Mouse (Mus musculus) neural tube, embryonic 13.5 days (tissue): ENCODE data around the gene Entpd6. TPM values are rescaled to one million over a fixed set of nuclear protein-coding genes. Genes with fewer than 3 reads are reported as not detected.

Experiments used
- ATAC-seq: fragments of 200-750 bp; cut with Nextera tagmentation; 2 replicates; pipeline ENCODE4 v1.8.0; 2017; ENCODE audit warnings: low read depth, mild to moderate bottlenecking, moderate TSS enrichment, moderate library complexity
- H3K27ac ChIP-seq: fragments of 300-500 bp; sonication (generic); replicated peaks from 2 replicates; pipeline ENCODE4 v1.5.1; 2015; ENCODE audit warnings: moderate library complexity, mild to moderate bottlenecking, inconsistent platforms
- H3K27me3 ChIP-seq: fragments of 300-500 bp; sonication (generic); 2 replicates; pipeline ENCODE4 v1.6.1; 2015; ENCODE audit warnings: mild to moderate bottlenecking, inconsistent platforms
- H3K36me3 ChIP-seq: fragments of 300-500 bp; sonication (generic); 2 replicates; pipeline ENCODE4 v1.6.1; 2015; ENCODE audit warnings: mild to moderate bottlenecking, inconsistent platforms
- H3K4me1 ChIP-seq: fragments of 300-500 bp; sonication (generic); replicated peaks from 2 replicates; pipeline ENCODE4 v1.6.1; 2015; ENCODE audit warnings: inconsistent platforms
- H3K4me2 ChIP-seq: fragments of 300-500 bp; sonication (generic); 2 replicates; pipeline ENCODE4 v1.6.1; 2015; ENCODE audit warnings: inconsistent platforms, mild to moderate bottlenecking, moderate library complexity
- H3K4me3 ChIP-seq: fragments of 300-500 bp; sonication (generic); 2 replicates; pipeline ENCODE4 v1.5.1; 2015; ENCODE audit warnings: mild to moderate bottlenecking, inconsistent platforms
- H3K9ac ChIP-seq: fragments of 300-500 bp; sonication (generic); 2 replicates; pipeline ENCODE4 v1.6.1; 2015; ENCODE audit warnings: moderate library complexity, mild to moderate bottlenecking, inconsistent platforms
- H3K9me3 ChIP-seq: fragments of 300-500 bp; sonication (generic); 2 replicates; pipeline ENCODE4 v1.6.1; 2016; ENCODE audit warnings: inconsistent platforms
- WGBS: fragments of 180-500 bp; shearing (Covaris S2); methylation state at CpG from one replicate; pipeline ENCODE4 v1.1.7; 2015; 5-methylcytosine and 5-hydroxymethylcytosine counted together
- polyA plus RNA-seq: library from polyadenylated mRNA; unstranded; fragments of >200 nt; fragmentation: Nextera tagmentation; extraction: Ambion mirVana; gene quantifications from 2 replicates; pipeline ENCODE4 v1.2.1, GENCODE M21; 2015

The Entpd6 gene
- polyA plus RNA-seq, 1 experiment from 2014 or later: 47.0 TPM

DNA sequence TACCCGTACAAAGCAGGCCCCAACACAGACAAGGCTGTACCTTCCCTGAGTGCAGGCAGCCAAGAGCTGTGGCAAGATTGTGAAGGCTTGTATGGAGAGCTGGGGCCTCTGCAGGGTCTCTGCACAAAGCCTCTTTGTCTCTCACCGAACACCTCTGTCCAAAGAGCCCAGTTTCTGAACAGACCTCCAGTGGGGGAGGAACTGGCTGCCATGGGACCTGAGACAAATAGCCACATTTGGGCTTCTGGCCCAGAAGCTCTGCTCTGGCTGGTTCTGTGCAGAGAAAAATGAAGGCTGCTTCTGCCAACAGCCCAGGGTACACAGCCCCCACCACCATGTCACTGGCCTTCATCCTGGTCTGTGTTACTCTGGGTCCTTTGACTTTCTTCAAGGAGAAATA, 16.8 kb downstream of the Entpd6 start:
- H3K4me2 ChIP-seq: no peak overlapping the region
- ATAC-seq: peak; percentile 83
- no peak overlapping the region for H3K4me3 ChIP-seq
- peaks cover 90% of the 10 kb centered on the region for H3K36me3 ChIP-seq
- H3K27me3 ChIP-seq: no peaks in the 10 kb centered on the region
- H3K9me3 ChIP-seq: no peaks in the 10 kb centered on the region
- H3K4me1 ChIP-seq: peaks cover 16% of the 10 kb centered on the region
- no peak overlapping the region for H3K9ac ChIP-seq
- WGBS: 42% methylated on average over 2 of the region's 2 CpGs
- H3K27ac ChIP-seq: peak overlapping the region; percentile 68

DNA sequence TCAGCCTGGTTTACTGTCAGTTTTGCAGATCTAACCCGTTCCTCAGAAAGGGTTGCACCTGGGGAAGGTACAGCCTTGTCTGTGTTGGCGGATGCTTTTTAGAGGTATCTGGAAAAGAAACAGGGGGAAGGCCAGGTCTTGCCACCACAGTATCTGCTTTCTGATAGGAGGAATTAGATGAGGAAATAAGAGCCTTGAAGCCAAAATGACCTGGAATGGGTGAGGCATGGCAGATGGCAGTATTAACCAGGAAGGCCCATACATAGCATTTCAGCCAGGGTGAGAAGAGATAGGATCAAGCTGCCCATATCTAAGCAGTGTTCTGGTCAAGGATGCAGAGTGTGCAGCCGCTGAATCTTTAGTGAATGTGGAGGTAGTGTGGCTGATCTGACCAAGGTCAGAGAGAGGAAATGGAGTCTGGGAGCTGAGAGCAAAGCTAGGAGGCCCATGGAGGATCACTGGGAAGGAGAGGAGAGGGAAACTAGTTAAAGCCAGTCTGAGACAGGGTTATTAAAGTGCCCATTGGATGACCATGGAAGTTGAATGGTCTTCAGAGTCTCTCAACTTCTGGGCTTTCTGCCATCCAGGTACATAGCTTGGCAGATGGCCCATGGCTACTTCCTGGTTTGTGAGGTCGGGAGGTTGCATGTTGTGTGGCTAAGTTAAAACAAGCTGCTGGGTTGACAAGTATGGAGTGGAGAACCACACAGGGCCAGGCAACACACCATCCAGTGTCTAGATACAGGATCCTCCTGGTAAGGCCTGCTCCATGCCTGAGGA, 17.4 kb downstream of the Entpd6 start:
- Histone ChIP-seq H3K4me2 (no peak overlapping the region), H3K36me3 (peaks cover 90% of the 10 kb centered on the region), H3K27me3 (no peaks in the 10 kb centered on the region), H3K4me1 (peaks cover 23% of the 10 kb centered on the region), H3K4me3 (no peak overlapping the region), H3K9me3 (no peaks in the 10 kb centered on the region), H3K27ac (peak overlapping the region; percentile 68), H3K9ac (no peak overlapping the region)
- WGBS: 88% methylated on average over 4 of the region's 4 CpGs
- ATAC-seq: no peak

DNA sequence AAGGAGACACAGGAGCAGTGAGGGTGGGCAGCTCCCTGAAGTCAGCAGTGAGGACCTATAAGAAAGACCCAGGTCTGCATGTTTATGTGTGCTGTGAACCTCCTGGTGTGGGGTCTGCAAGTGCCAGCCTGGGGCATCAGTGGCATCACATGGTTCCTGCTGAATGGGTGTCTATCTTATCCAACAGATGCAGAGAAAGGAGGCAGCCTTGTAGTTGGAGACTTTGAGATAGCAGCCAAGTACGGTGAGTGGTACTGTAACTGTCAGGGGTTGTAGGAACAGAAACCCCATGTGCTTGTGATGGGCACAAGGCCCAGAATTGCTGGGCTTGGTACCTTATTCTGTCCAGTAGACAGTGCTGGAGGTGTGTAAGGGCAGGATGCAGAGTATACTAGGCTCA, 19.8 kb downstream of the Entpd6 start:
- ATAC-seq: no peak
- H3K4me2 ChIP-seq: no peak overlapping the region
- H3K9ac ChIP-seq: no peak overlapping the region
- no peaks in the 10 kb centered on the region for H3K27me3 ChIP-seq
- 97% methylated on average over 1 of the region's 1 CpGs for WGBS
- no peaks in the 10 kb centered on the region for H3K9me3 ChIP-seq
- H3K4me1 ChIP-seq: peaks cover 32% of the 10 kb centered on the region
- H3K4me3 ChIP-seq: no peak overlapping the region
- H3K27ac ChIP-seq: no peak overlapping the region
- peaks cover 71% of the 10 kb centered on the region for H3K36me3 ChIP-seq

DNA sequence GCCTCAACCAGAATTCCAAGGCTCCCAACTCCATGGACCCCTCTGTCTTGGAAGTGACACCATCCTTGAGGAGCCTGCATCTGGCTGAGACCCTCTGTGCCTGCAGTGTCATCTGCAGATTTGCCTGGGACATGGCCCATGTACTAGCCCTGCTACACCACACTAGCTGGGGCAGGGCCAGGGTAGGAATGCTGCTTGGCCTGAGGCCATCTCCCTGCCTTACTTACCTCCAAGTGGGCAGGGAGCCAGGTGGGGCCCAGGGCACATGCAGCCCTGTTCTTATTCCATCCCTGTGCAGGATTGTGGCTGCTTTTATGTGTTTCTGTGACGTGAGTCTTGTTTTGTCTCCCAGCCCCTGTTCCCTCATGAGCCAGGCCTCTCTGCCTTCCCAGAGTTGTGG, 21.9 kb downstream of the Entpd6 start:
- H3K4me2 ChIP-seq: no peak overlapping the region
- H3K27me3 ChIP-seq: no peaks in the 10 kb centered on the region
- peaks cover 29% of the 10 kb centered on the region for H3K4me1 ChIP-seq
- H3K27ac ChIP-seq: peak overlapping the region; percentile 62
- peaks cover 52% of the 10 kb centered on the region for H3K36me3 ChIP-seq
- ATAC-seq: peak; percentile 64; the same call in 1 of the 2 replicates
- H3K4me3 ChIP-seq: no peak overlapping the region
- WGBS: 48% methylated on average over 1 of the region's 1 CpGs
- H3K9ac ChIP-seq: 0 out of 2 replicates have a peak overlapping the region, but pooled peaks have one; percentile 1
- no peaks in the 10 kb centered on the region for H3K9me3 ChIP-seq

DNA sequence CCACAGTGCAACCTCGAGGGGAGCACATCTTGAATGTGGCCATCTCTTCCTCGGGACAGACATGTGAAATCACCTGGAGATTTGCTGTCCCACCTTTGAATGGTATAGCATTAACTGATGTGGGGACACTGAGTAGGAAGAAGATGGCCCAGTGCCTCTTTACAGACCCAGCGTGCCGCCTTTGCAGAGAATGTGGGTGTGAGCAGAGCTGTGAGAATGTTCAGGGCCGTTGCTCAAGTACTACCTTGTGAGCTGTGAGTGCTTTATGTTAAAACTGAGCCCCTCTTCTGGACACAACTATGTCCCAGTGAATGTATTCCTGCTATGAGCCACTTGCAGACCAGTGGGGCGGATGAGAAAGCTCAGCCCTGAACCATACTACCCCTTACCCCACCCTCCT, 22.3 kb downstream of the Entpd6 start:
- ATAC-seq: no peak
- peaks cover 47% of the 10 kb centered on the region for H3K36me3 ChIP-seq

DNA sequence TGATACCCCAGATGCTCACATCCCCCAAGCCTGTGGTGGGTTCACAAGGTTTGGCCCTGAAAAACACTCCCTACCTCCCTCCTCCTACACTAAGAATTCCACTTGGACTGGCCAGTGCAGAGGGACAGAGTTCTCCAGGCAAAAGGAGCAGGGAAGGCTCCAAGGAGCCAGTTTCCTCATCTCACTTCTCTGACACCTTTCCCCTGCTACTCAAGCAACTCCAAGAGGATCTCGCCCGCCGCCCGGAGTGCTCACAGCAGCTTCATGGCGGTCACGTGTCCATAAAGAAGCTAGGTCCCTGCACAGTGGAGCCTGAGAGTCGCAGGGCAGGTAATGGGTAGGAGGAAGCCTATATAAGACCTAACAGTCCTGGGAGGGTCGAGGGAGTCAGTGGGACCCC, 23.2 kb downstream of the Entpd6 start:
- H3K4me2 ChIP-seq: no peak overlapping the region
- H3K27me3 ChIP-seq: no peaks in the 10 kb centered on the region
- peaks cover 39% of the 10 kb centered on the region for H3K36me3 ChIP-seq
- no peak overlapping the region for H3K27ac ChIP-seq
- no peaks in the 10 kb centered on the region for H3K9me3 ChIP-seq
- H3K4me1 ChIP-seq: peaks cover 27% of the 10 kb centered on the region
- WGBS: 87% methylated on average over 8 of the region's 8 CpGs
- no peak overlapping the region for H3K9ac ChIP-seq
- no peak for ATAC-seq
- H3K4me3 ChIP-seq: no peak overlapping the region

More for the DNA sequence above, 22.3 kb downstream of the Entpd6 start:
- no peaks in the 10 kb centered on the region for H3K27me3 ChIP-seq
- no peak overlapping the region for H3K9ac ChIP-seq
- H3K27ac ChIP-seq: peak overlapping the region; percentile 62
- 85% methylated on average over 6 of the region's 6 CpGs for WGBS
- H3K4me1 ChIP-seq: peaks cover 29% of the 10 kb centered on the region
- H3K4me3 ChIP-seq: no peak overlapping the region
- no peaks in the 10 kb centered on the region for H3K9me3 ChIP-seq
- no peak overlapping the region for H3K4me2 ChIP-seq

DNA sequence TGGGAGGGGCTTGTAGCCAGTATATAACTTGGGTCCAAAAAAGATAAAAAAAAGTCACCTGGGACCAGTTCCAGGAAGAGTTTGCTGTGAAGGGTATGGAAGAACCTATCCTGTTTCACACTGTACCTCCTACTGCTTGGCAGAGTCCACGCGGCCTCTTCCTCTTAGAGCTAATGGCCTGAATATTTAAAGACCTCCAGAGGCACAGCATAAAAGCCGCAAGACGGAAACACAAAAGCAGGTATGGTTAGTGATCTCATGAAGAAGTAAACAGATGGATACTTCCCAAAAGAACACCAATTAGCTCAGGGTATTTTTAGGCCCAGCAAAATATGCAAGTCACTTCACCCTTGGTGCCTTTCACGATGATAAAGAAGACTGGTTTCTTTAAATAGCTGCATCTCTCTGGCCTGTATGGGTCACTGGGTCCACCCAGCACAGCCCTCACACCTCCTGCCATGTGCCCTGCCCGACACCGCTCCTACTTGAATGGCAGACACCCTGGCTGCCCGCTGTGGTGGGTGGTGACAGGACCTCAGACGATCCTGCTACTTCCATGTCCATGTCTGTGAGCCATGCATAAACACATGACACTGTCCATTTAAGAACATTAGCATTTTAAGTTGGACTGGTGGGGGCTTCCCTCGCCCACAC, 23.8 kb downstream of the Entpd6 start:
- ATAC-seq: no peak
- Histone ChIP-seq H3K4me2 (no peak overlapping the region), H3K4me1 (peaks cover 27% of the 10 kb centered on the region), H3K27ac (no peak overlapping the region), H3K9ac (no peak overlapping the region), H3K9me3 (no peaks in the 10 kb centered on the region), H3K4me3 (no peak overlapping the region), H3K27me3 (no peaks in the 10 kb centered on the region), H3K36me3 (peaks cover 36% of the 10 kb centered on the region)
- WGBS: 73% methylated on average over 10 of the region's 10 CpGs

DNA sequence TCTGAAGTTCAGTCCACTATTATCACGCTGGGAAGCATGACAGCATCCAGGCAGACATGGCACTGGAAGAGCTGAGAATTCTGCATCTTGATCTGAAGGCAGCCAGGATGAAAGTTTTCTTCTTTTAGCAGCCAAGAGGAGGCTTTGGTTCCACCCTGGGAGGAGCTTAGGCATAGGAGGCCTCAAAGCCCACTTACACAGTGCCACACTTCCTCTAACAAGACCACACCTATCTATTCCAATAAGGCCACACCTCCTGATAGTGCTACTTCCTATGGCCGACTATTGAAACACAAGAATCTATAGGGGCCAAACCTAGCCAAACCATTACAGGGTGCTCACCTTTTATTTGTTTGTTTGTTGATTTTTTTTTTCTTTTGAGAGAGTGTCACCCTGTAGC, 34.0 kb downstream of the Entpd6 start:
- 86% methylated on average over 2 of the region's 2 CpGs for WGBS
- no peaks in the 10 kb centered on the region for H3K36me3 ChIP-seq
- no peaks in the 10 kb centered on the region for H3K9me3 ChIP-seq
- H3K4me1 ChIP-seq: peaks cover 12% of the 10 kb centered on the region
- H3K4me3 ChIP-seq: no peak overlapping the region
- no peak overlapping the region for H3K4me2 ChIP-seq
- H3K27me3 ChIP-seq: peaks cover 5% of the 10 kb centered on the region; the same call in 1 of the 2 replicates
- H3K27ac ChIP-seq: no peak overlapping the region
- no peak overlapping the region for H3K9ac ChIP-seq
- no peak for ATAC-seq

DNA sequence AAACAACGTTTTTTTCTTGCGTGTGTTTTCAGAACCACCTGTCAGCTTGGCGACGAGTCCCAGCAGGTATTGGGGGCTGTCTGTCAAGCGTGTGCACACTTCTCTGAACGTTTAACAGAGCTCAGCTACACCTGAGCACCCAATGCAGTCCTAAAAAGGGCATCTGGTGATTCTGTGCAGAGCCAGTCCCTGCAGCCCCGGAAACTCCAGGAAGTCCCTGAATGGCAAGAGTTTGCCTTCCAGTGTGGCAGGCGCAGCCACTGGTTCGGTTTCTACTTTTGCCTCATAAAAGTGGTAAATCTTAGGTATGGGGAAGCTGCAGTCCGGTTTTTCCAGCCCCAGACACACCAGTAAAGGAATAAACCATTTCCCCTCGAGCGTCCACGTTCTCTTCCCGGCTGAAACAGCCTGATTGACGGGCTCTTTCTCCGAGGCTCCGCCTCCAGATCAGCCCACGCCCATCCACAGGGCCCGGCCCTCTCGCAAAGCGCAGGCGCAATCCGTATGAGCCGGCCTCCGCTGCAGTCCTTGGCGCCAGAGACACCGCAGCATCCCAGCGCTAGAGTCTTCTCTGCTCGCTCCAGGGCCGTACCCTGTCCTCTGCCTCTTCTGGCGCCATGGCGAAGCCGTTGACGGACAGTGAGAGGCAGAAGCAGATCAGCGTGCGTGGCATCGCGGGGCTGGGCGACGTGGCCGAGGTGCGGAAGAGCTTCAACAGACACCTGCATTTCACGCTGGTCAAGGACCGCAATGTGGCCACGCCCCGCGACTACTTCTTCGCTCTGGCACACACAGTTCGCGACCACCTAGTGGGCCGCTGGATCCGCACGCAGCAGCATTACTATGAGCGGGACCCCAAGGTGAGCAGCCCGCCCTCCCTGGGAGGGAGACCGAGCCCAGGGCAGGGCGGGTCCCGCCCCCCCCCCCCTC, 37.7 kb downstream of the Entpd6 start, which contains the start of gene Pygb:
Gene Pygb (plus strand): TSS at position 485 of the 930 bp plus-strand sequence.
- Histone ChIP-seq H3K4me2 (peak within 1 kb of the TSS; percentile 85), H3K4me3 (peak within 1 kb of the TSS; percentile 87), H3K36me3 (no peaks in the 10 kb centered on the region), H3K27me3 (peaks cover 5% of the 10 kb centered on the region; the same call in 1 of the 2 replicates), H3K27ac (peak within 1 kb of the TSS; percentile 81), H3K9me3 (no peaks in the 10 kb centered on the region), H3K4me1 (peaks cover 31% of the 10 kb centered on the region), H3K9ac (peak within 1 kb of the TSS; percentile 82)
- WGBS: 3% methylated on average over 56 of the region's 58 CpGs
- ATAC-seq: peak; percentile 97

DNA sequence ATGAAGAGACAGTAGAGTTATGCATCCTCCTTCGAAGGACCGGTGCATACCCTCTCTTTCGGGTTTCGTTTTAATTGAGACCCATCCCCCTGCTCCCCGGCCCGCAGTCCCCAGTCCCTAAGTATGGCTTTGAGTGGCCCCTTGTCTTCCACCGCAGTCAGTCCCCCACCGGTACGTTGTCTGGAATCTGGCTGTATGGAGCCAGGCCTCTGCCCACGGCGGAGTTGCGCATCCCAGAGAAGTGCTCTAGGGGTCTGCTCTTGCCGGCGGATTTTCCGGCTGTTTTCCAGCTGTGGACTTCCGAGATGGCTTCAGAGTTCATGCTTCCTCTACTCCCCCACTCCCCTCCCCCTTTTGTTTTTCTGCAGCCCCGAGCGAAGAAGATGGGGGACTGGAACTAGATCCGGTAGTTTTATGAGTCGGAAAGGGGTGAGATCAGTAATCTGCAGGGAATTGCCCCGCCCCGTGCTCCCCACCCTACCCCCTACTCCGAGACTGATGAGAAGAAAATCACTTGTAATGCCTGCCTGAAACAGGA, 38.5 kb downstream of the Entpd6 start:
- Histone ChIP-seq H3K4me1 (peaks cover 31% of the 10 kb centered on the region), H3K27ac (peak overlapping the region; percentile 81)
- ATAC-seq: peak; percentile 65

DNA sequence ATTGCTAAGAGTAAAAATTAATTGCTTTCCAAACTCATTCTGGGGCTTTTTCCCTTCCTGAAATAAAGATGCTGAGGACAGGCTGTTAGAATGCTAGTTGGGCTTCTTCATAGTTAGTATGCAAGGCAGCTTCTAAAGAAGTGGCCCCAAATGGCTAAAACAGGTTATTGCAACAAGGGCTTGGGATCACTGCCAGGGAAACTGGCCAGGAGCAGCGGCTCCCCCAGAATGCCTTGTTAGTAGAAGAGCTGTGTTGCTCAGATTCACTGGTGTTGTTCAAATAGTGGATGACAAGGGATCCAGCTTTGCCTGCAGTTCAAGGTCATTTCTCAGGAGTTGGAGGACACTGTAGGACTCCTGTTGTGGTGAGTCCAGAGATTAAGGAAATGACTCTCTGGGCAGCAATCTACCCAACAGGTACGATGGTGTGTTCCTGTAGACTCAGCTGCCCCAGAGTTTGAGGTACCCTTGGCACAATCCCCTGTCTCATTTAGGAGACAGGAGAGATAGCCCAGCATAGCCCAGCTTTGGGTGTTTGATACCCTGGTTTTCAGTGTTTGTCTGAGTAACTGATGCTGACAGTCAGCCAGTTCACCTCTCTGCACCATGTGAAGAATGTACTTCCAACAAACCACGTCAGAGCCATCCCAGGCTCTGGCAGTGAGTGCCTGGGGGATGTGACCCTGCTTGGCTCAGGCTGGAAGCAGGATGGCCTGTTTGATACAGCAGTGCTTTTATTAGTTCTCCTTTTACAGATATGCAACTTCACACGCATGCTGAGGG, 40.1 kb downstream of the Entpd6 start:
- H3K9ac ChIP-seq: peak overlapping the region; percentile 52; the same call in 1 of the 2 replicates
- peak overlapping the region; percentile 65 for H3K27ac ChIP-seq
- H3K4me3 ChIP-seq: peak overlapping the region; percentile 11

More for the DNA sequence above, 38.5 kb downstream of the Entpd6 start:
- Histone ChIP-seq H3K4me2 (peak overlapping the region; percentile 85), H3K9me3 (no peaks in the 10 kb centered on the region), H3K4me3 (peak overlapping the region; percentile 87), H3K27me3 (peaks cover 5% of the 10 kb centered on the region; the same call in 1 of the 2 replicates), H3K36me3 (peaks cover 2% of the 10 kb centered on the region; the same call in 1 of the 2 replicates), H3K9ac (peak overlapping the region; percentile 82)
- WGBS: under 1% methylated on average over 23 of the region's 23 CpGs

More for the DNA sequence above, 40.1 kb downstream of the Entpd6 start:
- Histone ChIP-seq H3K9me3 (no peaks in the 10 kb centered on the region), H3K4me1 (peaks cover 42% of the 10 kb centered on the region), H3K27me3 (0 out of 2 replicates have a peak, but pooled peaks cover 5% of the 10 kb centered on the region), H3K36me3 (peaks cover 8% of the 10 kb centered on the region; the same call in 1 of the 2 replicates), H3K4me2 (peak overlapping the region; percentile 85)
- no peak for ATAC-seq
- 56% methylated on average over 4 of the region's 4 CpGs for WGBS
